Mouse (Mus musculus) heart, postnatal 4 days (tissue): ENCODE results near the gene Ms4a7. TPM values are rescaled to one million over a fixed set of nuclear protein-coding genes. Genes with fewer than 3 reads are reported as not detected.

ENCODE experiments used
- total RNA-seq, 2 experiments: library from RNA; stranded (reverse); gene quantifications; 2 replicates each; pipeline ENCODE4 v1.2.3; 2021

Gene Ms4a7
- total RNA-seq, 2 experiments from 2014 or later: 1.4 to 2.4 TPM

Other genes with a start within 250 kb of the Ms4a7 start
- not detected for gene 1700017D01Rik, start 205.3 kb downstream of the Ms4a7 start, total RNA-seq
- gene 1700025F22Rik, start 170.8 kb downstream of the Ms4a7 start, total RNA-seq: not detected
- not detected for gene Ms4a13, start 139.4 kb downstream of the Ms4a7 start, total RNA-seq
- gene Ms4a12, start 103.7 kb downstream of the Ms4a7 start, total RNA-seq: not detected
- under 1 TPM; 0.36 to 0.57 TPM for gene Ms4a1, start 69.9 kb downstream of the Ms4a7 start, total RNA-seq
- gene Ms4a5, start 52.3 kb downstream of the Ms4a7 start, total RNA-seq: not detected
- gene Ms4a14, start 21.7 kb downstream of the Ms4a7 start, total RNA-seq: not detected
- gene Ms4a4a, start 39.4 kb upstream of the Ms4a7 start, total RNA-seq: 1 to 10 TPM; 1.6 to 2.5 TPM
- not detected for gene Ms4a4c, start 68.6 kb upstream of the Ms4a7 start, total RNA-seq
- gene Ms4a4b, start 107.4 kb upstream of the Ms4a7 start, total RNA-seq: 1 to 10 TPM in 1 of 2 experiments, under 1 TPM in 1; 0.95 to 1.0 TPM
- 1 to 10 TPM; 3.5 to 3.8 TPM for gene Ms4a6c, start 133.2 kb upstream of the Ms4a7 start, total RNA-seq
- not detected for gene Gm8369, start 149.8 kb upstream of the Ms4a7 start, total RNA-seq
- gene Ms4a6b, start 180.4 kb upstream of the Ms4a7 start, total RNA-seq: 1 to 10 TPM; 2.5 to 3.1 TPM
- gene Ms4a4d, start 200.7 kb upstream of the Ms4a7 start, total RNA-seq: under 1 TPM; 0.56 to 0.60 TPM